Mouse (Mus musculus) heart, embryonic 14.5 days (tissue): Measurements from ENCODE around the gene Foxd2. TPM values are rescaled to one million over a fixed set of nuclear protein-coding genes. Genes with fewer than 3 reads are reported as not detected.

Experiments
- ATAC-seq: fragments of 200-750 bp; cut with Nextera tagmentation; 2 replicates; pipeline ENCODE4 v1.8.0; 2017; ENCODE audit warnings: low read depth, moderate TSS enrichment; ENCODE audit not compliant: insufficient number of reproducible peaks, insufficient read depth, low FRiP score
- H3K27ac ChIP-seq, 2 experiments: fragments of 200-500 bp in 1 of 2; fragments of 300-500 bp in 1 of 2; sonication (generic) in 1 of 2; replicated peaks in 1 of 2; 2 replicates each; pipeline ENCODE4 v1.5.1; 2012 to 2014; ENCODE audit warnings: low read depth in 2 of 2, low read length in 2 of 2, control low read depth in 1 of 2, mild to moderate bottlenecking in 1 of 2, mixed read lengths in 1 of 2; ENCODE audit not compliant: control insufficient read depth in 1 of 2, insufficient read depth in 1 of 2
- H3K27me3 ChIP-seq: fragments of 300-500 bp; sonication (generic); 2 replicates; pipeline ENCODE4 v1.6.1; 2014; ENCODE audit warnings: mild to moderate bottlenecking, low read length, control low read depth; ENCODE audit not compliant: control insufficient read depth, insufficient read depth
- H3K36me3 ChIP-seq: fragments of 300-500 bp; sonication (generic); 2 replicates; pipeline ENCODE4 v1.6.1; 2014; ENCODE audit warnings: mild to moderate bottlenecking, control low read depth, low read length, mixed read lengths; ENCODE audit not compliant: control insufficient read depth, insufficient read depth
- H3K4me1 ChIP-seq, 2 experiments: fragments of 200-500 bp in 1 of 2; fragments of 300-500 bp in 1 of 2; sonication (generic) in 1 of 2; 2 replicates each; pipeline ENCODE4 v1.6.1; 2012 to 2014; ENCODE audit warnings: low read length in 2 of 2, control low read depth in 1 of 2, mixed read lengths in 1 of 2; ENCODE audit not compliant: control insufficient read depth in 2 of 2, insufficient read depth in 2 of 2
- H3K4me2 ChIP-seq: fragments of 300-500 bp; sonication (generic); 2 replicates; pipeline ENCODE4 v1.6.1; 2014; ENCODE audit warnings: mild to moderate bottlenecking, low read length
- H3K4me3 ChIP-seq, 2 experiments: fragments of 200-500 bp in 1 of 2; fragments of 300-500 bp in 1 of 2; sonication (generic) in 1 of 2; 2 replicates each; pipeline ENCODE4 v1.5.1; 2012 to 2014; ENCODE audit warnings: low read length in 2 of 2, mild to moderate bottlenecking in 2 of 2, control low read depth in 1 of 2, low read depth in 1 of 2, moderate library complexity in 1 of 2; ENCODE audit not compliant: control insufficient read depth in 1 of 2, insufficient read depth in 1 of 2
- H3K9ac ChIP-seq: fragments of 300-500 bp; sonication (generic); 2 replicates; pipeline ENCODE4 v1.6.1; 2014; ENCODE audit warnings: mild to moderate bottlenecking, low read length
- H3K9me3 ChIP-seq: fragments of 300-500 bp; sonication (generic); 2 replicates; pipeline ENCODE4 v1.6.1; 2016; ENCODE audit warnings: low read length, control low read depth; ENCODE audit not compliant: control insufficient read depth
- WGBS: fragments of 180-500 bp; shearing (Covaris S2); extraction: QIAGEN DNeasy Blood & Tissue Kit; methylation state at CpG from one replicate; pipeline ENCODE4 v1.1.7; 2014; 5-methylcytosine and 5-hydroxymethylcytosine counted together
- polyA plus RNA-seq: library from polyadenylated mRNA; unstranded; fragments of >200 nt; fragmentation: Nextera tagmentation; extraction: Ambion mirVana; gene quantifications from 2 replicates; pipeline ENCODE4 v1.2.1, GENCODE M21; 2014

The Foxd2 gene
- polyA plus RNA-seq, 1 experiment from 2014 or later, result not detected

DNA sequence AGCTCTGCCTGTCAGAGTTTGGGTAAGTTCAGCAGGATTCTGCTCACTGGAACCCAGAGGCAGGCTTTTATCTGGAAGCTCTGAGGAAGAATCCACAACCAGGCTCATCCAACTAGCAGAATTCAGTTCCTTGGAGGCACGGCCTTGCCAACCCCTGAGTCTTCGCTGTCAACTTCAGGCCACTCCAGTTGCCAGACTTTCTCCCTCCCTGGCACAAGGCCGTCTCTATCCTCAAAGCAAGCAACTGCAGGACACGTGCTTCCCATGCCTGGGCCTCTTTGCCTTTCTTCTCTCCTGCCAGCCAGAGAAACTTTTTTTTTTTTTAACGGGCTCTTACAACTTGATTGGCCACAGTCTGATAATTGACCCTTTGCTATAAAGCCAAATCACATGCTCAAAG, 36.3 kb upstream of the Foxd2 start:
- Histone ChIP-seq H3K4me3 (no peak overlapping the region), H3K27me3 (peaks cover 51% of the 10 kb centered on the region), H3K9me3 (no peaks in the 10 kb centered on the region), H3K36me3 (no peaks in the 10 kb centered on the region), H3K4me1 (no peaks in the 10 kb centered on the region; a peak in 1 of 4 replicates), H3K9ac (no peak overlapping the region), H3K4me2 (no peak overlapping the region), H3K27ac (no peak overlapping the region)
- no peak for ATAC-seq
- WGBS, result 38% methylated on average over 5 of the region's 5 CpGs

- Histone ChIP-seq H3K4me1 (no peaks in the 10 kb centered on the region; a peak in 1 of 4 replicates), H3K27me3 (peaks cover 43% of the 10 kb centered on the region)
- WGBS, result 68% methylated on average over 8 of the region's 8 CpGs
Observed at GRCm38 (mm10) chr4:114942583-114942982, 33.9 kb upstream of the Foxd2 start.

GRCm38 (mm10) chr4:114942112-114942511, 33.4 kb upstream of the Foxd2 start:
- ATAC-seq, result no peak
- 61% methylated on average over 4 of the region's 4 CpGs for WGBS
- no peak overlapping the region for H3K4me2 ChIP-seq
- peaks cover 41% of the 10 kb centered on the region for H3K27me3 ChIP-seq
- H3K36me3 ChIP-seq, result no peaks in the 10 kb centered on the region
- no peaks in the 10 kb centered on the region for H3K9me3 ChIP-seq
- no peaks in the 10 kb centered on the region; a peak in 1 of 4 replicates for H3K4me1 ChIP-seq
- no peak overlapping the region for H3K9ac ChIP-seq
- H3K27ac ChIP-seq, result no peak overlapping the region
- H3K4me3 ChIP-seq, result no peak overlapping the region

More at GRCm38 (mm10) chr4:114942583-114942982, 33.9 kb upstream of the Foxd2 start:
- Histone ChIP-seq H3K36me3 (no peaks in the 10 kb centered on the region), H3K9me3 (no peaks in the 10 kb centered on the region), H3K9ac (no peak overlapping the region), H3K4me2 (no peak overlapping the region), H3K27ac (no peak overlapping the region), H3K4me3 (no peak overlapping the region)
- no peak for ATAC-seq

GRCm38 (mm10) chr4:114941311-114941710, 32.6 kb upstream of the Foxd2 start:
- Histone ChIP-seq H3K4me3 (no peak overlapping the region), H3K4me1 (no peaks in the 10 kb centered on the region; a peak in 1 of 4 replicates), H3K9me3 (no peaks in the 10 kb centered on the region), H3K4me2 (no peak overlapping the region), H3K36me3 (no peaks in the 10 kb centered on the region), H3K27me3 (peaks cover 33% of the 10 kb centered on the region), H3K9ac (no peak overlapping the region), H3K27ac (no peak overlapping the region)
- 70% methylated on average over 4 of the region's 4 CpGs for WGBS
- no peak for ATAC-seq

DNA sequence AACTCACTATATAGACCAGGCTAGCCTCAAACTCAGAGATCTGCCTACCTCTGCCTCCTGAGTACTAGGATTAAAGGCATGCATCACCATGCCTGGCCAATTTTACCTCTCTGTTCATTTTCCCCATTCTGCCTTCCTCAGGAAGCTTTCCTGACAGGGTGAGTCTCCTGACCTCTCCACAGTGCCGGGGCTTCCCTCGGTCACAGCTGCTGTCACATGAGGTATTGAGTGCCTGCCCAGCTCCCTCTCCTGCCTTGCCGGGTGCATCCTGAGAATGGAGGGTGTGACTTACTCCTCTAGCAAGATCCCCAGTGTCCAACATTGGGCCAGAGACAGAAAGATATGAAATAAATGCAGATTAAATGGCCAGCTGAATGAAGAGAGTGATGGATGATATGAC, 29.6 kb upstream of the Foxd2 start:
- Histone ChIP-seq H3K4me2 (no peak overlapping the region), H3K9ac (no peak overlapping the region), H3K4me3 (no peak overlapping the region), H3K27me3 (peaks cover 29% of the 10 kb centered on the region), H3K4me1 (no peaks in the 10 kb centered on the region), H3K9me3 (no peaks in the 10 kb centered on the region), H3K27ac (no peak overlapping the region), H3K36me3 (no peaks in the 10 kb centered on the region)
- WGBS, result 44% methylated on average over 3 of the region's 3 CpGs
- no peak for ATAC-seq

GRCm38 (mm10) chr4:114937459-114938047, 28.9 kb upstream of the Foxd2 start:
- H3K36me3 ChIP-seq, result no peaks in the 10 kb centered on the region
- H3K27me3 ChIP-seq, result peaks cover 35% of the 10 kb centered on the region
- H3K27ac ChIP-seq, result no peak overlapping the region
- 51% methylated on average over 4 of the region's 4 CpGs for WGBS
- no peaks in the 10 kb centered on the region for H3K9me3 ChIP-seq
- H3K4me2 ChIP-seq, result no peak overlapping the region
- H3K9ac ChIP-seq, result no peak overlapping the region
- no peak for ATAC-seq
- H3K4me3 ChIP-seq, result no peak overlapping the region
- no peaks in the 10 kb centered on the region for H3K4me1 ChIP-seq

DNA sequence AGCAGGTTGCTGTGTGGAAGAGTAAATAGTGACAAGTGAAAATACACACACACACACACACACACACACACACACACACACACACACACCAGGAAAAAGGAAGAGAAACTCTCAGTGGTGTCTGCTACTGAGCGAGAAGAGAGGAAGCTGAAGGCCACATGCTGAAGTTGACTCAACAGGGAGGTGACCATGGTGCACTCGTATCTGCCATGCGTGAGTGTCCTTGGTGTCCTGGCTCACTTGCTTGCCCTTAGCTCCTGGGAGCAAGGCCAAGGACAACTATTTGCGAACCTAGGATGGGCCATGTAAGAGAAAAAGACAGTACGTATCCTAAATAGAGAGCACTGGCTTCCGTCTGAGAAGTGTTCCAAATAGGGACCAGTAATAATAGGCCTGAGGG, 25.5 kb upstream of the Foxd2 start:
- Histone ChIP-seq H3K4me3 (no peak overlapping the region), H3K27me3 (peaks cover 50% of the 10 kb centered on the region), H3K4me1 (no peaks in the 10 kb centered on the region), H3K4me2 (no peak overlapping the region), H3K9me3 (no peaks in the 10 kb centered on the region), H3K27ac (no peak overlapping the region), H3K9ac (no peak overlapping the region), H3K36me3 (no peaks in the 10 kb centered on the region)
- WGBS, result 81% methylated on average over 6 of the region's 6 CpGs
- ATAC-seq, result no peak

- Histone ChIP-seq H3K4me3 (no peak overlapping the region), H3K4me1 (no peaks in the 10 kb centered on the region)
- WGBS, result 81% methylated on average over 4 of the region's 4 CpGs
Observed at GRCm38 (mm10) chr4:114932747-114933146, 24.1 kb upstream of the Foxd2 start.

More at GRCm38 (mm10) chr4:114932747-114933146, 24.1 kb upstream of the Foxd2 start:
- H3K36me3 ChIP-seq, result no peaks in the 10 kb centered on the region
- no peaks in the 10 kb centered on the region for H3K9me3 ChIP-seq
- no peak for ATAC-seq
- H3K4me2 ChIP-seq, result no peak overlapping the region
- H3K27ac ChIP-seq, result no peak overlapping the region
- no peak overlapping the region for H3K9ac ChIP-seq
- peaks cover 56% of the 10 kb centered on the region for H3K27me3 ChIP-seq
